Mouse (Mus musculus): Measurements from ENCODE around the gene Gm9918. TPM values are rescaled to one million over a fixed set of nuclear protein-coding genes. Genes with fewer than 3 reads are reported as not detected.
"Not testable (repeated sequence)": the region's sequence is repeated elsewhere in the genome, so short reads cannot be mapped to it uniquely, and the experiment has no call there.

Gene Gm9918
- polyA plus RNA-seq (2015; fragmentation: Nextera tagmentation; extraction: Ambion mirVana) = not detected in 2 replicates

- no peaks in the 10 kb centered on the region for H3K36me3 ChIP-seq
- H3K4me2 ChIP-seq = peak within 1 kb of the TSS; percentile 61
- H3K4me1 ChIP-seq = peaks cover 11% of the 10 kb centered on the region
- no peak for ATAC-seq (ENCODE audit: extremely low read depth, insufficient number of reproducible peaks, low FRiP score, low TSS enrichment)
- H3K9me3 ChIP-seq = no peaks in the 10 kb centered on the region
- H3K4me3 ChIP-seq = peak within 1 kb of the TSS; percentile 35
- H3K27me3 ChIP-seq (replicated peaks) = peaks cover 29% of the 10 kb centered on the region
- H3K27ac ChIP-seq (replicated peaks) = no peak within 1 kb of the TSS
- peak within 1 kb of the TSS; percentile 72 for H3K9ac ChIP-seq
- 10% methylated on average over 21 of the region's 21 CpGs for WGBS
These were observed at the start of gene Gm9918 for GRCm38 (mm10) chr15:102270274-102270960. Gene Gm9918 (plus strand): TSS chr15:102270563.

GRCm38 (mm10) chr15:102222386-102222785 is 48.0 kb upstream of the Gm9918 start:
- 0 out of 2 replicates have a peak, but pooled peaks cover under 1% of the 10 kb centered on the region for H3K36me3 ChIP-seq
- WGBS = 57% methylated on average over 10 of the region's 10 CpGs
- H3K4me3 ChIP-seq = no peak overlapping the region
- H3K9me3 ChIP-seq = no peaks in the 10 kb centered on the region
- H3K27me3 ChIP-seq (replicated peaks) = peaks cover 31% of the 10 kb centered on the region
- H3K27ac ChIP-seq (replicated peaks) = no peak overlapping the region
- ATAC-seq (ENCODE audit: extremely low read depth, insufficient number of reproducible peaks, low FRiP score, low TSS enrichment) = no peak
- H3K4me1 ChIP-seq = peaks cover 14% of the 10 kb centered on the region
- H3K4me2 ChIP-seq = no peak overlapping the region
- no peak overlapping the region for H3K9ac ChIP-seq

GRCm38 (mm10) chr15:102224186-102224991 is 46.0 kb upstream of the Gm9918 start:
- Histone ChIP-seq H3K27me3 (replicated peaks) (peaks cover 36% of the 10 kb centered on the region), H3K36me3 (no peaks in the 10 kb centered on the region), H3K4me2 (peak overlapping the region; percentile 85), H3K4me1 (peaks cover 14% of the 10 kb centered on the region), H3K27ac (replicated peaks) (no peak overlapping the region), H3K4me3 (peak overlapping the region; percentile 53), H3K9me3 (no peaks in the 10 kb centered on the region), H3K9ac (peak overlapping the region; percentile 80)
- 3% methylated on average over 43 of the region's 43 CpGs for WGBS
- peak; percentile 72; the same call in 1 of the 2 replicates for ATAC-seq (ENCODE audit: extremely low read depth, insufficient number of reproducible peaks, low FRiP score, low TSS enrichment)

GRCm38 (mm10) chr15:102224992-102225617 is 45.3 kb upstream of the Gm9918 start:
- Histone ChIP-seq H3K27ac (replicated peaks) (no peak overlapping the region), H3K27me3 (replicated peaks) (peaks cover 38% of the 10 kb centered on the region), H3K4me2 (peak overlapping the region; percentile 85), H3K36me3 (no peaks in the 10 kb centered on the region), H3K9me3 (no peaks in the 10 kb centered on the region), H3K9ac (peak overlapping the region; percentile 80), H3K4me3 (peak overlapping the region; percentile 53), H3K4me1 (peaks cover 14% of the 10 kb centered on the region)
- no peak for ATAC-seq (ENCODE audit: extremely low read depth, insufficient number of reproducible peaks, low FRiP score, low TSS enrichment)
- 6% methylated on average over 21 of the region's 21 CpGs for WGBS

- H3K36me3 ChIP-seq; ATAC-seq (ENCODE audit: extremely low read depth, insufficient number of reproducible peaks, low FRiP score, low TSS enrichment); H3K4me3 ChIP-seq; H3K9ac ChIP-seq; H3K27ac ChIP-seq (replicated peaks); H3K9me3 ChIP-seq: not testable (repeated sequence)
- 69% methylated on average over 6 of the region's 6 CpGs for WGBS
- H3K4me1 ChIP-seq = peaks cover 14% of the 10 kb centered on the region
- peaks cover 42% of the 10 kb centered on the region for H3K27me3 ChIP-seq (replicated peaks)
- H3K4me2 ChIP-seq = peak overlapping the region; percentile 85; the same call in 1 of the 2 replicates
These were observed 44.7 kb upstream of the Gm9918 start for GRCm38 (mm10) chr15:102225619-102226018.

- 72% methylated on average over 17 of the region's 17 CpGs for WGBS
- ATAC-seq (ENCODE audit: extremely low read depth, insufficient number of reproducible peaks, low FRiP score, low TSS enrichment) = no peak
- no peak overlapping the region for H3K9ac ChIP-seq
- H3K27me3 ChIP-seq (replicated peaks) = peaks cover 35% of the 10 kb centered on the region; the same call in 1 of the 2 replicates
- no peaks in the 10 kb centered on the region for H3K9me3 ChIP-seq
- peaks cover 13% of the 10 kb centered on the region for H3K4me1 ChIP-seq
- 0 out of 2 replicates have a peak, but pooled peaks cover under 1% of the 10 kb centered on the region for H3K36me3 ChIP-seq
- H3K27ac ChIP-seq (replicated peaks) = no peak overlapping the region
- H3K4me3 ChIP-seq = no peak overlapping the region
- H3K4me2 ChIP-seq = no peak overlapping the region
These were observed 39.7 kb upstream of the Gm9918 start for GRCm38 (mm10) chr15:102230408-102231321.

GRCm38 (mm10) chr15:102231748-102232147 is 38.6 kb upstream of the Gm9918 start, which contains the start of gene Itgb7:
Gene Itgb7 (minus strand): TSS chr15:102231944.
- WGBS = 25% methylated on average over 6 of the region's 6 CpGs
- no peak within 1 kb of the TSS for H3K9ac ChIP-seq

GRCm38 (mm10) chr15:102232764-102233163 is 37.6 kb upstream of the Gm9918 start:
- Histone ChIP-seq H3K9ac (no peak overlapping the region), H3K36me3 (peaks cover 16% of the 10 kb centered on the region), H3K9me3 (no peaks in the 10 kb centered on the region), H3K27me3 (replicated peaks) (peaks cover 27% of the 10 kb centered on the region; the same call in 1 of the 2 replicates), H3K4me2 (no peak overlapping the region), H3K4me3 (no peak overlapping the region), H3K4me1 (peaks cover 18% of the 10 kb centered on the region), H3K27ac (replicated peaks) (no peak overlapping the region)
- 79% methylated on average over 7 of the region's 7 CpGs for WGBS
- ATAC-seq (ENCODE audit: extremely low read depth, insufficient number of reproducible peaks, low FRiP score, low TSS enrichment) = no peak

More at GRCm38 (mm10) chr15:102231748-102232147, 38.6 kb upstream of the Gm9918 start, which contains the start of gene Itgb7:
- H3K4me2 ChIP-seq = no peak within 1 kb of the TSS
- H3K27me3 ChIP-seq (replicated peaks) = peaks cover 31% of the 10 kb centered on the region; the same call in 1 of the 2 replicates
- H3K9me3 ChIP-seq = no peaks in the 10 kb centered on the region
- no peak within 1 kb of the TSS for H3K4me3 ChIP-seq
- H3K4me1 ChIP-seq = peaks cover 18% of the 10 kb centered on the region
- no peak for ATAC-seq (ENCODE audit: extremely low read depth, insufficient number of reproducible peaks, low FRiP score, low TSS enrichment)
- H3K36me3 ChIP-seq = peaks cover 8% of the 10 kb centered on the region; the same call in 1 of the 2 replicates
- H3K27ac ChIP-seq (replicated peaks) = no peak within 1 kb of the TSS

- H3K27me3 ChIP-seq (replicated peaks) = peaks cover 26% of the 10 kb centered on the region; the same call in 1 of the 2 replicates
- no peak for ATAC-seq (ENCODE audit: extremely low read depth, insufficient number of reproducible peaks, low FRiP score, low TSS enrichment)
- no peaks in the 10 kb centered on the region for H3K9me3 ChIP-seq
- WGBS = 26% methylated on average over 2 of the region's 2 CpGs
- H3K9ac ChIP-seq = no peak overlapping the region
- no peak overlapping the region for H3K27ac ChIP-seq (replicated peaks)
- H3K4me2 ChIP-seq = no peak overlapping the region
- H3K4me3 ChIP-seq = no peak overlapping the region
- H3K4me1 ChIP-seq = peaks cover 18% of the 10 kb centered on the region
- H3K36me3 ChIP-seq = peaks cover 21% of the 10 kb centered on the region
These were observed 36.5 kb upstream of the Gm9918 start for GRCm38 (mm10) chr15:102233896-102234295.

GRCm38 (mm10) chr15:102235371-102236027 is 34.9 kb upstream of the Gm9918 start:
- 25% methylated on average over 21 of the region's 21 CpGs for WGBS

More at GRCm38 (mm10) chr15:102235371-102236027, 34.9 kb upstream of the Gm9918 start:
- peaks cover 28% of the 10 kb centered on the region for H3K27me3 ChIP-seq (replicated peaks)
- ATAC-seq (ENCODE audit: extremely low read depth, insufficient number of reproducible peaks, low FRiP score, low TSS enrichment) = no peak
- no peaks in the 10 kb centered on the region for H3K9me3 ChIP-seq
- peaks cover 18% of the 10 kb centered on the region for H3K4me1 ChIP-seq
- H3K9ac ChIP-seq = peak overlapping the region; percentile 55; the same call in 1 of the 2 replicates
- peak overlapping the region; percentile 3 for H3K4me3 ChIP-seq
- peaks cover 21% of the 10 kb centered on the region for H3K36me3 ChIP-seq
- no peak overlapping the region for H3K27ac ChIP-seq (replicated peaks)
- peak overlapping the region; percentile 48 for H3K4me2 ChIP-seq

Data from heart, embryonic 13.5 days (tissue).